Mouse (Mus musculus) lung, postnatal 25 days (tissue): Measurements from ENCODE around the gene Rtkn.

Source experiments
- DNase-seq: peaks from one replicate; pipeline ENCODE4 v3.0.0; 2022; ENCODE audit warnings: low spot score

Rtkn gene

GRCm38 (mm10) chr6:83138056-83138455 lies 2.8 kb downstream of the Rtkn start:
- no peak for DNase-seq

DNA sequence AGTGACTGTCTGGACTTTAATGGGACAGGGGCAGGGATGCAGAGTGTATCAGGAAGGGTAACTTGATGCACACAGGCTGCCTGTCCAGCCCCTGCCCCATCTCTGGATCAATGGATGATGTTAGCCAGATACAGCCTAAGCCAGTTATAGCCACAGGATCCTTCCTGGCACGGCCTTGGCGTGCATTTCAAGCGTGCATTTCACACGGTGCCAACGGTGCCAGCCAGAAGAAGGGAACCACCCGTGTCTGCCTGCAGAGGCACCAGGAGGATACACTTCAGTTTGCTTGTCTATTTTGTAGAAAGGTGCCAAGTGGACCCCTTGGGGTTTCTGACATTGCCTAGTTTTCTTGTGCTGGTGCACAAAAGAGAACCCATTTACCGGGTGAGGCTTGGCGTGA lies 4.8 kb downstream of the Rtkn start:
- no peak for DNase-seq

DNA sequence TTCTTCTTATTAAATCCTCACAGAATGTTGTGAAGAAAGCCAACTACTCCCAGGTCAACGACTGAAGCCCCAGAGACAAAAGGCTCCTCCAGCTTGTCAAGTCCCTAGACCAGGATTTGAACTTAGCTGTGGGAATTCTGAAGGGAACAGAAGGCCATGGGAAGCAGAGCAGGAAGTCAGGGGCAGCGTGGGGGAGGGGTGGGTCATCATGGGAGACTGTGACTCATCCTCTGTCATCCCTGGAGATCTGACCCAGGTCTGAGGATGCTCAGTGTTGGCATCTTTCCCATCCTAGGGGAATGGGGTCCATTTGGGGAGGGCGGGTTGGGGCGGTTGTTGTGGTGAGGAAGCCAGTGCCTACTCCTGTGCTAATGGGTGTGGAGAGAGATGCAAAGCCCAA lies 6.4 kb downstream of the Rtkn start:
- no peak for DNase-seq

DNA sequence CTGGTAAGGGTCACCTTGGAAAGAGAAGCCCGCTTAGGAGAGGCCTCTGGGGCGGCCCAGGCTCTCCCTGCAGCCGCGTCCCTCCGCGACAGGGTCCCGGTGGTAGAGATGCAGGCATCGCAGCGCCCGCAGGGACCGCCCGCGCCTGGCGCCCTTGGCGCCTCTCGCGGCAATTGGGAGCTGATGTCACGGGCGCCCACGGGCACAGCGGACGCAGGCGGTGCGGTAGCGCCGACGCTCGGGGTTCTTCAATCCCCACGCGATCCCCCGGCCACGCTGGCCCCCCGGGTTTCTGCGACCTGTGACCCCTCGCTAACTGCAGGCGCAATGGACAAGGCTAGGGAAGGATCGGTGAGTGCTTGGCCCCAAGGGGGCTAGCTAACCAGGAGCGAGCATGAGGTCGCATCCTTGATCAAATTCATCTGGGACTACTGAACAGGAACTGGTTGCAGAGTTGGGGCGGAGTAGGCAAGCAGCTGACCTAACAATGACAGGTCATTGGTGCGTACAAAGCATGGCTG lies 7.0 kb downstream of the Rtkn start:
- no peak for DNase-seq

DNA sequence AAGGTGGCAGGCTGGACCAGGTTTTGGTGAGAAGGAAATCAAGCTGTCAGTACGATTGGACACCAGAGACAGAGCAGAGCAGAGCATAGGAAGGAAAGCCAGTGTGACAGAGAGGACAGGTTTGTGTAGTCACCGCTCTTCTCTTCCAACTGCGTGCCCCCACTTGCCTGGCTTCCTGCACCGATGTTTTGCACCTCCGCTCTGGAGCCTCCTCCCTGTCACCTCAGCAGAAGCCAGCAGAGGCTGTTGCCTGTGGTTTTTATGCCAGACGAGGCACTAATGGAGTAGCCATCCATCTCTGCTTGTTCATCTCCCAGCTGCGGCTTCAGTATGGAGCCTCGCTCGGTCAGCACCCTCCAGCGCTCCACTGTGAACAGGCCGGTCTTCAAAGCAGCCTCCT lies 7.6 kb downstream of the Rtkn start:
- DNase-seq: no peak

GRCm38 (mm10) chr6:83145209-83145608 lies 9.9 kb downstream of the Rtkn start:
- no peak for DNase-seq

- DNase-seq: no peak
Observed at GRCm38 (mm10) chr6:83145805-83146204, 10.5 kb downstream of the Rtkn start.

DNA sequence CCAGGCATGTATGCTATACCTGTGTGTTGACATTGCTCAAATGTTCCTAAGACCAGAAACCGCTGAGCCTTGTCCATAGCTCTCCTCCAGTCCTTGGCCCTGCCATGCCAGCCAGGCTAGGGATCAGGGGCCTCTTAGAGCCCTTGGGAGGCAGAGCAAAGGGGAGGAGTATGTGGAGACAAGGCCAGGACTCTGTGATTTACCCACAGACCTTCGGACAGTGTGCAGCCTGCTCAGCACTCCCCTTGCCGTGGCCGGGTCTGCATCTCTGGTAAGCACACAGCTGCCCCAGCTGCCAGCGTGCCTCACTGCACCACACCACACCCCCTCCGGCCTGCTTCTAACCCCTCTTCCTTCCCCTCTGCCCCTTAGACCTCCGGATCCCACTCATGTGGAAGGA lies 12.0 kb downstream of the Rtkn start:
- no peak for DNase-seq

GRCm38 (mm10) chr6:83151721-83152120 lies 16.5 kb downstream of the Rtkn start:
- DNase-seq: no peak

- DNase-seq: no peak
Observed at GRCm38 (mm10) chr6:83153038-83153437, 17.8 kb downstream of the Rtkn start.

GRCm38 (mm10) chr6:83153485-83153884 lies 18.2 kb downstream of the Rtkn start:
- DNase-seq: no peak

GRCm38 (mm10) chr6:83155552-83156238 lies 20.4 kb downstream of the Rtkn start:
- DNase-seq: no peak

- peak; percentile 31 for DNase-seq
Observed at GRCm38 (mm10) chr6:83156259-83156684, 21.0 kb downstream of the Rtkn start, which contains the start of the genes Wdr54 and 1700003E16Rik. Wdr54 (minus strand) TSS chr6:83156397. 1700003E16Rik (plus strand) TSS chr6:83156404.

GRCm38 (mm10) chr6:83159456-83159855 lies 24.2 kb downstream of the Rtkn start:
- DNase-seq: peak; percentile 65

- no peak for DNase-seq
Observed at GRCm38 (mm10) chr6:83161442-83161841, 26.2 kb downstream of the Rtkn start.

GRCm38 (mm10) chr6:83161921-83162641 lies 26.8 kb downstream of the Rtkn start:
- DNase-seq: peak; percentile 43

- DNase-seq: peak; percentile 70
Observed at GRCm38 (mm10) chr6:83162701-83163100, 27.4 kb downstream of the Rtkn start.

- DNase-seq: no peak
Observed at GRCm38 (mm10) chr6:83165026-83165606, 29.9 kb downstream of the Rtkn start.

DNA sequence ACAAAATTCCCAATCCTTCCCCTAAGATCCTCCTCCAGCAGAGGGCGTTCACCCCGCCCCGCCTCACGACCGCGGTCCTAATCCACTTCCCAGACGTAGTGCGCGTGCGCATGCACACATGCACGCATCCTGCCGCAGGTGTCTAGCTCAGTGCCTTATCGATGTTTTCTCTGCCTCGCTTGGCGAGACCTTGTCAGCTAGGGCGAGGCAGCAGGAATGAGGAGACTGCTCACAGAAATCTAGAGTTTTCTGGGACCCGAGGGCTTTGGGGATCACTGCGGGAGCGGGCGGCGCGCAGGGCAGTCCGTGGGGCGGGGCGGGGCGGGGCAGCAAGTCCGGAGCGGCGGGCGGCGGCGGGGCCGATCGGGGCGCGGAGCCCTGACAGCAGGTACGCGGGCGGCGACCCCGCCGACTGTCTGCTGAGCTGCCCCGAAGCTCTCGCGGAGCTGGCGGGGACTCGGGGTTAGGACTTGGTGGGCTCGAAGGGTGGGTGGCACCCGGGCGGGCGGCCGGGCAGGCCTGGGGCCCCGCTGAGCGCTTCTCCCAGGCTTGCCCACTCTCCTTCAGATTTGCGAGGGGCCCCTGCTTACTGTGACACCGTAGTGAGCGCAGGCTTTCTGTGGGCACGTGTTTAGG lies 30.5 kb downstream of the Rtkn start, which contains the start of gene Dctn1:
TSS of gene Dctn1 (plus strand) at position 314 of the 636 bp plus-strand sequence.
- peak; percentile 94 for DNase-seq

DNA sequence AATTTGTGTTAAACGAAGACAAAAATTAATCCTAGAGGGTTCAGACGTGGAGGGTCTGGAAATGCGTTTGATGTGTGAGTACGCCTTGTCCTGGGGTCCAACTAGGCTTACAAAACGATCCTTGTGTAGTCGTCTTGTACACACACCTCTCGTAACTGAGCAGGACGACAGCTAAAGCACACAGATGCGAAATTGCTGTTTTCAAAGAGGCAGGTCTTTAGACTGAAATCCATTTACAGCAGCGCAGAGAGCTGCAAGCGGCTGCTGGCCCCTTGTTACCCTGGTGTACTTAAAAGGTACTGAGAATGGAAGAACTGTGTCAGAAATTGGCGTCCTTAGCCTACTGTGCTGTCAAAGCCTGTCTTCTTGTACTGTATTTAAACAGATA lies 31.0 kb downstream of the Rtkn start:
- no peak for DNase-seq

DNA sequence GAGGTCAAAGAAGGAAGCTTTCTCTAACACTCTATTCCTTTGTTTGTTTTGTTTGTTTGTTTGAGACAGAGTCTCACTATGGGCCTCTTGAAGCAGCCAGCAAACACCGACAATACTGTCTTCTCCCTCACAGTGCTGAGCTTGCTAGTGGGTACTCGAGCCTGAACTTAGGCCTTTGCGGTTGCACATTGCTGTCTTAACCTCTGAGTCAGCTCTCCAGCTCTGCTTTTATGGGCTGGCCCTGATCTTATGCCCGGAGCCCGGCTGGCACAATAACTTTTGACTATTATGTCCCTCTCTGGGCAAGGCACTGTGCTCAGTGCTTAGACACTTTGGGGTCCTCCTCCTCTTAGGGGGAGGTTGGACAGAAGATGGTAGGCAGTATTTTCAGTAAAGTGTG lies 34.6 kb downstream of the Rtkn start:
- no peak for DNase-seq

DNA sequence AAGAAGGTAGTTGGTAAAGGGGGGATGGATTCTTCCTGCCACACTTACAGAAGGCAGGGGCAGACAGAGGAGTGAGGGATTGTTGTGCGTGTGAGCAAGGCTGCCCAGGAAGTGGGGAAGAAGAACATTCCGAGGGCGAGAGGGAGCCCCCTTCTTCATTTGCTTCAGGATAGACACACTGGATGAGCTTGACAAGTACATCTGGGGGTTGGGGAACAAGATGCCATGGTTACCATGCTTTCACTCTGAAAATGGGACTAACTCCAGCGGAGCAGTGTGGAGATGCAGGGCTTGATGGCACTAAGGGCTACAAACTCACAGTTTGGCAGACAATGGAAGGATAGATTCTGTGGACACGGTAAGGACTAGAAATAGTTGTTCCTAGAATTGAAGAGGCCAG lies 35.8 kb downstream of the Rtkn start:
- no peak for DNase-seq
